Mouse (Mus musculus) spleen, adult 2 months (tissue): ENCODE data around the gene Iffo2.

ENCODE experiments used
- CTCF ChIP-seq: fragments of 200-500 bp; IDR thresholded peaks from 2 replicates; pipeline ENCODE4 v1.5.1; 2011; ENCODE audit warnings: mild to moderate bottlenecking, inconsistent platforms; ENCODE audit not compliant: insufficient read depth, insufficient read length, insufficient replicate concordance; ENCODE audit errors: extremely low read depth
- POLR2A ChIP-seq: fragments of 200-500 bp; IDR thresholded peaks from 2 replicates; pipeline ENCODE4 v1.6.1; 2011; ENCODE audit warnings: low read depth, low read length, inconsistent platforms

- TF ChIP-seq POLR2A, result no peak
- no peak for TF ChIP-seq CTCF
Observed at GRCm38 (mm10) chr4:139492258-139492833, 38.0 kb upstream of the Iffo2 start.
